Mouse (Mus musculus): ENCODE data around the gene Nr1d1.

DNA sequence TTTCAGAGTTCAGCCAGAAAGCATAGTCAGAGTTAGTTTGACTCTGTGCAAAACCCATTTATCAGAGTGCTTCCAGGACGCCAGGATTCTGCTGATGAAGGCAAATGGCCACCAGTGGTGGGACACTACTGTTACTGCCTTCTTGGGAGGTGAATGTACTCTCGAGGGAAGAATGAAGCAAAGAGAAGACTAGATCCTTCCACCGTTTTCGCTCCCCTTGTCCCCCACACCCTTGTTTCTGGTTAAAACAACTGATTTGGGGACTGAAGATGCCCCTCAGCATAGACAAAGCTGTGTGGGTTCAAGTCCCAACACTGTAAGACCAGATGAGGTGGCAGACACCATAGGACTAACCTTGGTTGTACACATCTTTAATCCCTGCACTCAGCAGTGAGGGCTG lies 9.0 kb upstream of the Nr1d1 start:
- TF ChIP-seq ZMIZ1 (IDR thresholded peaks at IDR 0.05; ENCODE audit: low read depth, low read length) = no peak
- TF ChIP-seq EP300 (IDR thresholded peaks at IDR 0.05; ENCODE audit: low read length) = no peak
- TF ChIP-seq CTCF (conservative IDR thresholded peaks at IDR 0.05 in 1 of 2, IDR thresholded peaks at IDR 0.05 in 1 of 2; ENCODE audit: low read depth in 2 of 2, low read length in 2 of 2) = no peak
- no peak for TF ChIP-seq POLR2A (IDR thresholded peaks at IDR 0.05; ENCODE audit: low read depth, low read length)
- TF ChIP-seq E2F4 (IDR thresholded peaks at IDR 0.05; ENCODE audit: insufficient replicate concordance, low read depth, low read length) = no peak
- no peak for TF ChIP-seq TBP (conservative IDR thresholded peaks at IDR 0.05; ENCODE audit: low read depth, low read length)
- no peak for TF ChIP-seq ZC3H11A (IDR thresholded peaks at IDR 0.05; ENCODE audit: low read depth, low read length)
- TF ChIP-seq ETS1 (conservative IDR thresholded peaks at IDR 0.05; ENCODE audit: low read depth, low read length) = no peak
- TF ChIP-seq MAFK (IDR thresholded peaks at IDR 0.05; ENCODE audit: insufficient replicate concordance, low read length) = no peak
- TF ChIP-seq NRF1 (IDR thresholded peaks at IDR 0.05; ENCODE audit: low read depth, low read length) = no peak
- TF ChIP-seq JUND (conservative IDR thresholded peaks at IDR 0.05; ENCODE audit: low read depth, low read length) = no peak
- TF ChIP-seq BHLHE40 (IDR thresholded peaks at IDR 0.05; ENCODE audit: low read depth, low read length) = no peak
- no peak for TF ChIP-seq MXI1 (IDR thresholded peaks at IDR 0.05; ENCODE audit: low read depth, low read length)
- no peak for TF ChIP-seq USF2 (conservative IDR thresholded peaks at IDR 0.05; ENCODE audit: low read depth, low read length)
